Mouse (Mus musculus) ES-E14 (cell line): Measurements from ENCODE around the gene Chst3.

Experiments
- HCFC1 ChIP-seq: IDR thresholded peaks from 2 replicates; pipeline ENCODE4 v1.6.1; 2012; ENCODE audit warnings: low read length, inconsistent platforms, borderline replicate concordance; ENCODE audit not compliant: insufficient read depth
- ZC3H11A ChIP-seq: IDR thresholded peaks from 2 replicates; pipeline ENCODE4 v1.6.1; 2012; ENCODE audit warnings: low read depth, mild to moderate bottlenecking, inconsistent platforms, low read length, borderline replicate concordance

DNA sequence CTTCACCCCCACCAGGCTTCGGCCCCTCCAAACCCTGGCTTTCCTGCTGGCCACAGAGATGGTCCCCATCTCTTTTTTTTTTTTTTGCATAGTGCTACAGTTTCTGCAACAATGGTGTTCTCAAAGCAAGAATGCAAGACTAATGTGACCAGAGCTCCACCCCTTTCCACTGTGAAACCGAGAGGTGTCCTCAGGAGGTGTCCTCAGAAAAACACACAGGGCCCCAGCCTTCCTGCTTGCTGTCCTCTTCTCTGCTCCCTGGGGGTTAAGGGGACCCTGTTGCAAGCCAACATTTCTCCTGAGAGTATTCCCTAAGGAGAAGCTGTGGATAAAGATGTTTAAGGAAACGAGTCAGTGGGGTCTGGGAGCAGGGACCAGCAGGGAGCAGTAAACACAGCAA is 50.1 kb downstream of the Chst3 start:
- TF ChIP-seq HCFC1 (no peak), ZC3H11A (no peak)
